Mouse (Mus musculus): ENCODE results near the gene Usp54. TPM values are rescaled to one million over a fixed set of nuclear protein-coding genes. Genes with fewer than 3 reads are reported as not detected.

The Usp54 gene
- total and polyA plus RNA-seq, 3 experiments: 0.72 to 3.9 (median 3.3) TPM

DNA sequence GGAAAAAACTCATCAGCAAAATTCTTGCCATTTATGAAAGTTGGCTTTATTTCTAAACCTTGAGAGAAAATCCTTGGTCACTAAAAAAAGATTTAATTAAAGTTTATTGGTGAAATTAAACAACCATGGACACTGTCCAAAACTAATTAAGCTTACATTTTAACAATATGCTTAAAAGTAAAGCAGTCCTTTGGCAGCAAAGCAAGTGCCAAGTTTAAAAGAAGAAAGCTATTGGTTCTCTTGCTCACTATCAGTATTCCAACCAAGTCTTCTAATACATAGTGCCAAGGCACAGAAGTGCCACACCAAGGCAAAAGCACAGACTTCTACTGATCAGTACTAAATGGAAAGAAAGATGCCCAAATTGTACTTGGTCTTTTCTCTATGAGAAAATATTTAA, 21.7 kb downstream of the Usp54 start:
- no peaks in the 10 kb centered on the region; the same call in 1 of the 2 replicates for H3K4me1 ChIP-seq (ENCODE audit: insufficient read depth, low read depth, low read length)
- H3K9me3 ChIP-seq (replicated peaks): no peaks in the 10 kb centered on the region
- H3K27me3 ChIP-seq (ENCODE audit: insufficient read depth, low read length): no peaks in the 10 kb centered on the region
- TF ChIP-seq GATA2 (IDR thresholded peaks at IDR 0.05; ENCODE audit: borderline replicate concordance, low read depth, low read length): no peak
- no peak for TF ChIP-seq TAL1 (conservative IDR thresholded peaks at IDR 0.05; ENCODE audit: low read depth, low read length)
- no peak for TF ChIP-seq POLR2AphosphoS5 (IDR thresholded peaks at IDR 0.05; ENCODE audit: insufficient replicate concordance, low read depth, low read length)
- TF ChIP-seq CTCF (IDR thresholded peaks at IDR 0.05; ENCODE audit: low read depth, low read length): no peak
- no peak for TF ChIP-seq GATA1 (IDR thresholded peaks at IDR 0.05; ENCODE audit: borderline replicate concordance, low read length)
- ATAC-seq (ENCODE audit: extremely low read depth, insufficient number of reproducible peaks, low FRiP score, poor library complexity, severe bottlenecking) (no peak), DNase-seq (ENCODE audit: low spot score) (no peak)
- H3K4me3 ChIP-seq (ENCODE audit: low read depth, low read length): no peak overlapping the region
- no peaks in the 10 kb centered on the region for H3K36me3 ChIP-seq (replicated peaks)

DNA sequence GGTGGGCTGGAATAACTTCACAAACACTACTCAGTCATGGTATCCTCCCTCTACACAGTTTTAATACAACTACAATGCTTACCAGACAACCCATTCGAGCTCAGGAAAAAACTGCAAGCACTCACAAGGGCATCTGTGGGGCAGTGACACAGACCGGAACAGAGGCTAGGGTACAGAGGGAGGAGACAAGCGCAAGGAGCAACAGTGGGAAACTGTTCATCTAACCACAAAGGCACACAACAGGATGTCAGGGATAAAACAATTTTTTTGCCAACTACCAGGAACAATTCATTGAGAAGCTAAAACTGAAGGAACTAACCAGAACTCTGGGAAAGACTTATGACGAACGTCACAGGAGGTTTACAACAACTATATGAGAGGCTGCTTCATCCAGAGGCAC, 22.7 kb downstream of the Usp54 start:
- H3K4me1 ChIP-seq (ENCODE audit: insufficient read depth, low read depth, low read length): no peaks in the 10 kb centered on the region; the same call in 1 of the 2 replicates
- DNase-seq (ENCODE audit: low spot score) (no peak), ATAC-seq (ENCODE audit: extremely low read depth, insufficient number of reproducible peaks, low FRiP score, poor library complexity, severe bottlenecking) (no peak)
- H3K27me3 ChIP-seq (ENCODE audit: insufficient read depth, low read length): no peaks in the 10 kb centered on the region
- no peaks in the 10 kb centered on the region for H3K36me3 ChIP-seq (replicated peaks)
- H3K9me3 ChIP-seq (replicated peaks): no peaks in the 10 kb centered on the region
- TF ChIP-seq GATA2 (IDR thresholded peaks at IDR 0.05; ENCODE audit: borderline replicate concordance, low read depth, low read length) (no peak), GATA1 (IDR thresholded peaks at IDR 0.05; ENCODE audit: borderline replicate concordance, low read length) (no peak), CTCF (IDR thresholded peaks at IDR 0.05; ENCODE audit: low read depth, low read length) (no peak), TAL1 (conservative IDR thresholded peaks at IDR 0.05; ENCODE audit: low read depth, low read length) (no peak), POLR2AphosphoS5 (IDR thresholded peaks at IDR 0.05; ENCODE audit: insufficient replicate concordance, low read depth, low read length) (no peak)
- H3K4me3 ChIP-seq (ENCODE audit: low read depth, low read length): no peak overlapping the region

DNA sequence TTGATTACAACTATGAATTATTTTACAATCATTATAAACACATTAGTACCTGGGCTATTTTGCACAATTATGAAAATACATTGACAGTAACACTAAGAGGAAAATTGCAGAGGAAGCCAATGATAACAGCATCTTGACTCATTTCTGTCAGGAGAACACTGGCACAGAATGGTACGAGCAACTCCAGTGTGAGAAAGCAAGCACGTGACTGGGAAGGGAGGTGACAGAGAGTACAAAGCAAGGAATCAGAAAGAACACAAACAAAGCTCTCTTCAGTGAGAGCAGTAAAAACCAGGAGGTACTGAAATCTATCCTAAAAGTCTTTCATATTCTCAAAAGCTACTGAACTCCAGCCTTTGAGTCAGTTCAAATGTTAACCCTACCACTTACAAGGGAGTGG, 24.4 kb downstream of the Usp54 start:
- no peak overlapping the region for H3K4me3 ChIP-seq (ENCODE audit: low read depth, low read length)
- ATAC-seq (ENCODE audit: extremely low read depth, insufficient number of reproducible peaks, low FRiP score, poor library complexity, severe bottlenecking) (no peak), DNase-seq (ENCODE audit: low spot score) (no peak)
- no peaks in the 10 kb centered on the region for H3K36me3 ChIP-seq (replicated peaks)
- H3K27me3 ChIP-seq (ENCODE audit: insufficient read depth, low read length): no peaks in the 10 kb centered on the region
- no peaks in the 10 kb centered on the region for H3K9me3 ChIP-seq (replicated peaks)
- TF ChIP-seq GATA1 (IDR thresholded peaks at IDR 0.05; ENCODE audit: borderline replicate concordance, low read length): no peak
- no peak for TF ChIP-seq POLR2AphosphoS5 (IDR thresholded peaks at IDR 0.05; ENCODE audit: insufficient replicate concordance, low read depth, low read length)
- no peak for TF ChIP-seq GATA2 (IDR thresholded peaks at IDR 0.05; ENCODE audit: borderline replicate concordance, low read depth, low read length)
- TF ChIP-seq TAL1 (conservative IDR thresholded peaks at IDR 0.05; ENCODE audit: low read depth, low read length): no peak
- TF ChIP-seq CTCF (IDR thresholded peaks at IDR 0.05; ENCODE audit: low read depth, low read length): no peak
- peaks cover 2% of the 10 kb centered on the region; the same call in 1 of the 2 replicates for H3K4me1 ChIP-seq (ENCODE audit: insufficient read depth, low read depth, low read length)

DNA sequence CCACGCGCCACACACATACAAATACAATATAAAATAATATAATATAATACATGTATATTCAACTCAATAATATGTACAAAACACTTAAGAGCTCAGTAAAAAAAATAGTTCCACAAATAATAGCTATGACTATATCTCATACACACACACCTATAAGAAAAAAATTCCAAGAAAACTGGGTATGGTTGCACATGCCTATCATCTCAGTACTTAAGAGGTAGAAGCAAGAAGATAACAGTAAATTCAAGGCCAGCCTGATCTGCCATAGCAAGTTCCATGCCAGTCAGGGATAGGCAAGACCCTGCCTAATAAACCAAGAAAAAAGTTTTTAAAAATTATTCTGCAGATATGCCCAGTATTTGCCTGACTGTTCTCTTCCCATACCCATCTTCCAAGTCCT, 25.8 kb downstream of the Usp54 start:
- no peak for ATAC-seq (ENCODE audit: extremely low read depth, insufficient number of reproducible peaks, low FRiP score, poor library complexity, severe bottlenecking)
- TF ChIP-seq CTCF (IDR thresholded peaks at IDR 0.05; ENCODE audit: low read depth, low read length): no peak
- TF ChIP-seq GATA2 (IDR thresholded peaks at IDR 0.05; ENCODE audit: borderline replicate concordance, low read depth, low read length): no peak
- no peak for TF ChIP-seq POLR2AphosphoS5 (IDR thresholded peaks at IDR 0.05; ENCODE audit: insufficient replicate concordance, low read depth, low read length)
- TF ChIP-seq TAL1 (conservative IDR thresholded peaks at IDR 0.05; ENCODE audit: low read depth, low read length): no peak
- DNase-seq (ENCODE audit: low spot score): no peak
- Histone ChIP-seq H3K4me3 (ENCODE audit: low read depth, low read length) (no peak overlapping the region), H3K27me3 (ENCODE audit: insufficient read depth, low read length) (no peaks in the 10 kb centered on the region), H3K4me1 (ENCODE audit: insufficient read depth, low read depth, low read length) (peaks cover 2% of the 10 kb centered on the region; the same call in 1 of the 2 replicates), H3K36me3 (replicated peaks) (no peaks in the 10 kb centered on the region), H3K9me3 (replicated peaks) (no peaks in the 10 kb centered on the region)

DNA sequence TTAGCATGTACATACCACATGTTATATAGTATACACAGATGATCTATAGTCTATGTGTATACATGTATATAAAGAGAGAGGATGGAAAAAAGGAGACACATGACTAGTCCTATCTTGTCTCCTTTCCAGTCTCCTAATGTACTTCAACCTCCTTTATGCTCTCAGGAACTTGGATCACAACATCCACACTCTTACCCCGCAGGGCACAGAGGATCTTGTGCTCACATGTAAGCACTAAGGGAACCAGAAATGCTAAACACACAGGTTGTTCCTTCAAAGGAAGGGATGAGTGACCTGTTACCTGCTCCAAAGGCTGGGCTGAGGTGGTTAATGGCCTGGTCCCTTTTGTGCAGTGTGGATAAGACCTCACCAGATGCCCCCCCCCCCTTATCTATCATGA, 28.0 kb downstream of the Usp54 start:
- no peak for TF ChIP-seq POLR2AphosphoS5 (IDR thresholded peaks at IDR 0.05; ENCODE audit: insufficient replicate concordance, low read depth, low read length)
- TF ChIP-seq GATA1 (IDR thresholded peaks at IDR 0.05; ENCODE audit: borderline replicate concordance, low read length): no peak
- no peak for TF ChIP-seq TAL1 (conservative IDR thresholded peaks at IDR 0.05; ENCODE audit: low read depth, low read length)
- TF ChIP-seq CTCF (IDR thresholded peaks at IDR 0.05; ENCODE audit: low read depth, low read length): no peak
- no peak for TF ChIP-seq GATA2 (IDR thresholded peaks at IDR 0.05; ENCODE audit: borderline replicate concordance, low read depth, low read length)
- H3K36me3 ChIP-seq (replicated peaks): no peaks in the 10 kb centered on the region
- no peak overlapping the region for H3K4me3 ChIP-seq (ENCODE audit: low read depth, low read length)
- no peaks in the 10 kb centered on the region for H3K9me3 ChIP-seq (replicated peaks)
- DNase-seq (ENCODE audit: low spot score) (no peak), ATAC-seq (ENCODE audit: extremely low read depth, insufficient number of reproducible peaks, low FRiP score, poor library complexity, severe bottlenecking) (no peak)
- H3K27me3 ChIP-seq (ENCODE audit: insufficient read depth, low read length): no peaks in the 10 kb centered on the region
- peaks cover 2% of the 10 kb centered on the region; the same call in 1 of the 2 replicates for H3K4me1 ChIP-seq (ENCODE audit: insufficient read depth, low read depth, low read length)

DNA sequence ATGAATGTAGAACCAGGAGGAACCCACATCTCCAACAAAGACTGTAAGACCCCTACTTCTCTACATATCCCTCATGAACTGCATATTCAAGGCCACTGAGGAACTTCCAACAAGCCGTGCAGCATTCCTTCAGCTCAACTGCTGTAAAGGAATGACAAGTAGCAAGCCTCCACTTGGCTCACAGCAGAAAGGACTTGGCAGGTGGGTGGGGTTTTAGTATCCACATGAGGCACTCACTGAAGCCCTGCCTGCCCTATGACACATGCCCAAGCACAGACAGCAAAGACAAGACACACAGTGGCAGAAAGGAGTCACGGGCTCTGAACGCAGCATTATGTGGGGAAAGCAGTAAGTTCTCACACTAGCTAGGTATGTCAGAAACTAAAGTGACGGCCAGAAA, 30.7 kb downstream of the Usp54 start:
- no peaks in the 10 kb centered on the region for H3K27me3 ChIP-seq (ENCODE audit: insufficient read depth, low read length)
- no peaks in the 10 kb centered on the region for H3K9me3 ChIP-seq (replicated peaks)
- H3K4me3 ChIP-seq (ENCODE audit: low read depth, low read length): no peak overlapping the region
- no peak for TF ChIP-seq GATA2 (IDR thresholded peaks at IDR 0.05; ENCODE audit: borderline replicate concordance, low read depth, low read length)
- TF ChIP-seq GATA1 (IDR thresholded peaks at IDR 0.05; ENCODE audit: borderline replicate concordance, low read length): no peak
- H3K36me3 ChIP-seq (replicated peaks): no peaks in the 10 kb centered on the region
- peaks cover 2% of the 10 kb centered on the region; the same call in 1 of the 2 replicates for H3K4me1 ChIP-seq (ENCODE audit: insufficient read depth, low read depth, low read length)
- DNase-seq (ENCODE audit: low spot score) (no peak), ATAC-seq (ENCODE audit: extremely low read depth, insufficient number of reproducible peaks, low FRiP score, poor library complexity, severe bottlenecking) (no peak)

DNA sequence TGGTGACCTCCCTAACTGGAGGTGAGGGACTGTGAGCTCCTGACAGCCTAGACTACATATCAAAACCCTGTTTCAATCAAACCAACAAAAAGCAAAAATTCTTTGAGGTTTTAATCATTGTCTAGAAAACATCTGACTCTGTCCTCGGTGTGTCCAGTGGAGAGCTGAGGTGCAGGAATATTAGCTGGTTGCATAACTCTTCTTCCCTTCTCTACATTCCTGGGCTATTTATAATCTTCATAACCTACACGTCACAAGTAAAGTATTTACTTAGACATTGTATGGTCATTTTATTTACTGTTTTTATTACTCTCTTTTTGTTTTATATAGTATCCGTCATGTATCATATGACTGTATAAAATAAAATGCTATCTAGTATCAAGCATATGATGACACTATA, 31.3 kb downstream of the Usp54 start:
- Histone ChIP-seq H3K27me3 (ENCODE audit: insufficient read depth, low read length) (no peaks in the 10 kb centered on the region), H3K4me1 (ENCODE audit: insufficient read depth, low read depth, low read length) (peaks cover 2% of the 10 kb centered on the region; the same call in 1 of the 2 replicates), H3K36me3 (replicated peaks) (no peaks in the 10 kb centered on the region), H3K4me3 (ENCODE audit: low read depth, low read length) (no peak overlapping the region), H3K9me3 (replicated peaks) (no peaks in the 10 kb centered on the region)
- no peak for DNase-seq (ENCODE audit: low spot score)
- no peak for ATAC-seq (ENCODE audit: extremely low read depth, insufficient number of reproducible peaks, low FRiP score, poor library complexity, severe bottlenecking)
- TF ChIP-seq TAL1 (conservative IDR thresholded peaks at IDR 0.05; ENCODE audit: low read depth, low read length) (no peak), GATA1 (IDR thresholded peaks at IDR 0.05; ENCODE audit: borderline replicate concordance, low read length) (no peak), POLR2AphosphoS5 (IDR thresholded peaks at IDR 0.05; ENCODE audit: insufficient replicate concordance, low read depth, low read length) (no peak), CTCF (IDR thresholded peaks at IDR 0.05; ENCODE audit: low read depth, low read length) (no peak)

Data from G1E (cell line).